Mouse (Mus musculus): Measurements from ENCODE around the gene Tubg1. TPM values are rescaled to one million over a fixed set of nuclear protein-coding genes. Genes with fewer than 3 reads are reported as not detected.

Gene Tubg1
- polyA plus RNA-seq, 1 experiment from 2014 or later = 84.9 TPM

DNA sequence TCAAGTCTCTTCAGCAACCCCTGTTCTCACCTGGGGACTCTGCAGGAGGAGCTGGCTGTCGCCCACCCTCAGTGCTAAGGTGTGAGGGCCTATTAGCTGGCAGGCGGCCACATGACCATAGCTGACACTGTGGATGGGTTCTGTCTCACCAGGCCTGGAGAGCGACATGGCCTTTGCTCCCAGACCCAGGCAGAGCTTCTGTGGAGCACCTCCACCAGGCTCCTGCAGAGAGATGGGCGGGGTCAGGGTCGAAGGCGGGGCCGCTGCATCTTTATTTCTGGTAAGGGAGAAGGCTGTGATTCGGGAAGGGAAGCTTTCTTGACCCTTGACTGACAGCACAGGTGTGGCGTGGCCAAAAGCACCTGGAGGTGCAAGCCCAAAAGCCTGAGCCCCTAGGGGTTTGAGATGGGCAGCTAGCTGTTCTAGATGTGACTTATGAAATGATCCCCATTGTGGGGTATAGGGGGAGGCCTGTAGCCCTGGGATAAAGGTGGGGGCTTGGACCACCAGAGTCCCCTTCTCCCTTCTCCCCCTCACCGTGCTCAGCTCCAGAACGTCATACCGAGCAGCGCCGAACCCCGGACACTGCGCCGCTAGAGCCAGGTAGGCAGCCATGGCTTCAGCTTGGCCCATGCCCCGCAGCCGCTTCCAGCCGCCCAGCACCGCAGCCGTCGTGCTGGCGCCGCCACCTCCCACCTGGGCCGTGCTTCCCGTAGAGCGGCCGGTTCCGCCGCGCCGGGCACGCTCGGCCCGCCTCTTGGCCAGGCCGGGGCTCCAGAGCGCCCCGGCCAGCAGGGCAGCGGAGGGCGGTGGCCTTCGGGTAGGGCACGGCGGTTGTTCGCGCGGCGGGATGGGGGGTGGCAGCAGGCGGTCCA, 44.0 kb downstream of the Tubg1 start:
- Histone ChIP-seq H3K4me2 (ENCODE audit: low read length) (peak overlapping the region; percentile 40), H3K27ac (ENCODE audit: low read depth, low read length) (no peak overlapping the region), H3K4me3 (ENCODE audit: low read depth, low read length) (peak overlapping the region; percentile 17), H3K4me1 (ENCODE audit: control insufficient read depth, insufficient read depth, low read length) (peaks cover 2% of the 10 kb centered on the region; the same call in 1 of the 2 replicates), H3K27me3 (replicated peaks; ENCODE audit: control insufficient read depth, insufficient read depth, low read length) (peaks cover 60% of the 10 kb centered on the region), H3K9ac (ENCODE audit: low read length) (peak overlapping the region; percentile 45; the same call in 1 of the 2 replicates), H3K36me3 (ENCODE audit: control insufficient read depth, insufficient read depth, low read length) (peaks cover 29% of the 10 kb centered on the region), H3K9me3 (replicated peaks; ENCODE audit: control insufficient read depth, low read length) (no peaks in the 10 kb centered on the region)
- 10% methylated on average over 45 of the region's 49 CpGs for WGBS
- DNase-seq (ENCODE audit: low spot score) = no peak
- ATAC-seq = no peak

DNA sequence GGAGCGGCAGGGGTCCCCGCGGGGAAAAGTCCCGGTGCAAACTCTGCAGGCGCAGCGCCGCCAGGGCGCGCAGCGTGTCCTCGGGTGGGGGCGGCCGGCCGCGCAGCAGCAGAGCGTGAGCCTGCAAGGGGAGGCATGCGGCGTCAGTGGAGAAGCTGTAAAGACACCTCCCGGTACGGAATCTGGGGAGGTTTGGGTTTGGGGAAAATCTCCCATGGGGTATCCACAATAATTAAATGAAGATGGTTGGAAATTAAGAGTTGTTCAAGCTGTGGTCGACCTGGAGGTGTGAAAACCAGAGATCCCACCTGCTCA, 44.6 kb downstream of the Tubg1 start:
- Histone ChIP-seq H3K27ac (ENCODE audit: low read depth, low read length) (no peak overlapping the region), H3K4me2 (ENCODE audit: low read length) (peak overlapping the region; percentile 40), H3K27me3 (replicated peaks; ENCODE audit: control insufficient read depth, insufficient read depth, low read length) (peaks cover 66% of the 10 kb centered on the region), H3K4me1 (ENCODE audit: control insufficient read depth, insufficient read depth, low read length) (peaks cover 6% of the 10 kb centered on the region), H3K9ac (ENCODE audit: low read length) (peak overlapping the region; percentile 45; the same call in 1 of the 2 replicates), H3K4me3 (ENCODE audit: low read depth, low read length) (peak overlapping the region; percentile 17), H3K36me3 (ENCODE audit: control insufficient read depth, insufficient read depth, low read length) (peaks cover 29% of the 10 kb centered on the region), H3K9me3 (replicated peaks; ENCODE audit: control insufficient read depth, low read length) (no peaks in the 10 kb centered on the region)
- WGBS = 10% methylated on average over 21 of the region's 21 CpGs
- DNase-seq (ENCODE audit: low spot score) (no peak), ATAC-seq (no peak)

DNA sequence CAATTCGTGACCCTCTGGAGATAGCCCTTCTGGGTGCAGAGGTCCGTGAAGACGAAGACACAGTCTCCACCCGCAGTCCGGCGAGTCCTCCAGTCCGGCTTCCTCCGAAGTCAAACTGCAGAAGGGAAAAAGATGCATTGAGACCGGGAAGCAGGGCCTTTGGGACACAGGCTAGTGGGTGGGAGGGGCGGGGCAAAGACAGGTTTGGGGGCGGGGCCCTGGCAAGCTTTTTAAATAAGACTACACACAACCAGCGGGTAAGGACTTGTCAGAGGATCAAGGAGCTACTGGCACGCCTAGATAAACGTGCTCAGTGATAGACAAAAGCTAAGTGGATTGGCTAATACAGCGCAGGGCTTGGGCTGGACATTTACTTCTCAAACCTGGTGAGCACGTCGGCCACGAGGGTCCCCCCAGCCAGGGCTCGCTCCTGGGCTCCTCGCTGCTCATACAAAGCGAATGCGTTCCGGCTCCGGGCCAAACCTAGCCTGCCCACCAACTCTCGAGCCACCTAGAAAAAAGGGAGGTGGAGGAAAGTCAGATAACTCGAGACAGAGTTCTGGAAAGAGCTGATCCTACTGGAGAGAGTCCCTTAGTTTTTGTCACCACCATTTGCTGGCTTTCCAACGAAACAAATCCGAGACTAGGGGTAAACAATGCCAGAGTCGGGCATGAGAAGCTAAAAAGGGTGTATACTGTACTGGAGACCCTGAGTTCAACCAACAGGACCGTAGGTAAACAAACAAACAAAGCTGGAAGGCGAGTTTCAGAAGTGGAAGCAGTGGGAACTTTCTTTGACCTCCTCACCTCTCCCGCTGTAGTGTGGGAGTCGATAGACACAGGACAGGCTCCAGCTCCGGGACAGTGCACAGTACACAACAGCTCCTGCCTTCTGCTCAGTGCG, 45.2 kb downstream of the Tubg1 start:
- H3K27me3 ChIP-seq (replicated peaks; ENCODE audit: control insufficient read depth, insufficient read depth, low read length) = peaks cover 72% of the 10 kb centered on the region
- no peaks in the 10 kb centered on the region for H3K9me3 ChIP-seq (replicated peaks; ENCODE audit: control insufficient read depth, low read length)
- WGBS = 15% methylated on average over 35 of the region's 35 CpGs
- DNase-seq (ENCODE audit: low spot score) = no peak
- H3K4me2 ChIP-seq (ENCODE audit: low read length) = no peak overlapping the region
- no peak overlapping the region for H3K27ac ChIP-seq (ENCODE audit: low read depth, low read length)
- peaks cover 29% of the 10 kb centered on the region for H3K36me3 ChIP-seq (ENCODE audit: control insufficient read depth, insufficient read depth, low read length)
- no peak overlapping the region for H3K9ac ChIP-seq (ENCODE audit: low read length)
- no peak overlapping the region for H3K4me3 ChIP-seq (ENCODE audit: low read depth, low read length)
- peaks cover 11% of the 10 kb centered on the region for H3K4me1 ChIP-seq (ENCODE audit: control insufficient read depth, insufficient read depth, low read length)
- ATAC-seq = no peak

DNA sequence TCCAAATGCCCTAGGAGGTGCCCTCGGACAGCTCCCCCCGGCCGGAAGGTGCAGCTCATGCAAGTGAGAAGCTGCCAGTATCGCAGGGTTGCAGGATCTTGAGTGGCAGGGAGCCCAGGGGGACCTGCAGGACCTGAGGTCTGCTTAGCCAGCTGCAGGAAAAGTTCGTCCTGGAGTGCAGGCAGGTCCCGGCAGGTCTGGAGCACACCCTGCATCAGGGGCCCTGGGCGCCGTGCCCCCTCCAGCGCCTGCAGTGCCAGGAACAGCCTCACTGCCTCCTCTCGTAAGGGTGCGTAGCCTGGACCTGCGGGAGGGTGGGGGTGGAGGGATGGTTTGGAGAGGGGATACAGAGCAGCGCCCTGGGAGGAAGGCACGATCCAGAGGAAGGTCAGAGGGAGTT, 46.6 kb downstream of the Tubg1 start:
- no peak overlapping the region for H3K4me2 ChIP-seq (ENCODE audit: low read length)
- WGBS = 37% methylated on average over 14 of the region's 14 CpGs
- no peak for DNase-seq (ENCODE audit: low spot score)
- H3K27ac ChIP-seq (ENCODE audit: low read depth, low read length) = no peak overlapping the region
- no peak overlapping the region for H3K9ac ChIP-seq (ENCODE audit: low read length)
- peaks cover 16% of the 10 kb centered on the region for H3K4me1 ChIP-seq (ENCODE audit: control insufficient read depth, insufficient read depth, low read length)
- ATAC-seq = no peak
- H3K27me3 ChIP-seq (replicated peaks; ENCODE audit: control insufficient read depth, insufficient read depth, low read length) = peaks cover 78% of the 10 kb centered on the region
- H3K9me3 ChIP-seq (replicated peaks; ENCODE audit: control insufficient read depth, low read length) = no peaks in the 10 kb centered on the region
- H3K4me3 ChIP-seq (ENCODE audit: low read depth, low read length) = no peak overlapping the region
- peaks cover 29% of the 10 kb centered on the region for H3K36me3 ChIP-seq (ENCODE audit: control insufficient read depth, insufficient read depth, low read length)

DNA sequence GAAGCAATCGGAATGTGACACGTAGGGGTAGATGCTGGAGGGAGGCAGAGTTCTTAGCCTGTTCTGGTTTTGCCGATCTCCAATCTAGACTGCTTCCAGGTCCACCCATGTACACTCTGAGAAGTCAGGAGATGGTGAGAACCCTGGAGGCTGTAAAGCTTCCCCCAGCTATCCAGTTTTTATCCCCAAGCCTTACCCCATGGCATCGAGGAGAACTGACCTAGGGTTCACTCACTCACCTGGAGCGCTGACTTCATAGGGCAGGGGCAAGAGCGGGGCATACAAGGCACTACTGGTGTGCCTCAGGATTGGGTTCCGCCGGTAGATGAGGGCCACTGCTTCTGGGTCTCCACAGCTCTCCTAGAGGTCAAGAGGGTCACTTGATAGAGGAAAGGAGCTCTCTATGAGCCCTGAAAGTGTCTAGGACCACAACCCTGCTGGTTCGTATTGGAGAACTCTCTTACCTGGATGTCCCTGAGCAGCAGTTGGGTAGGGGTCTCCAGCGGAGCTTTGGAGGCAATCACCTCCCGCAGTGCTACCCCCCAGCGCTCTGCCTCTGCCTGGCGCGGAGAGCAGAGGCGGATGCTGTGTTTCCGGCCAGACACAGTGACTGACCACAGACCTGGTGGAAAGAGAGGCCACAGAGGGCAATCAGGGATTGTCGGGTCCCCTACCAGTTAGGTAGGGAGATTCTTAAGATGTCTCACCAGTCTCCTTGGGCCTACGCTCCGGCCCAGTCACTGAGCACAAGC, 47.6 kb downstream of the Tubg1 start:
- H3K9ac ChIP-seq (ENCODE audit: low read length) = no peak overlapping the region
- ATAC-seq (no peak), DNase-seq (ENCODE audit: low spot score) (no peak)
- H3K9me3 ChIP-seq (replicated peaks; ENCODE audit: control insufficient read depth, low read length) = no peaks in the 10 kb centered on the region
- H3K27ac ChIP-seq (ENCODE audit: low read depth, low read length) = no peak overlapping the region
- H3K4me1 ChIP-seq (ENCODE audit: control insufficient read depth, insufficient read depth, low read length) = peaks cover 18% of the 10 kb centered on the region
- peaks cover 23% of the 10 kb centered on the region for H3K36me3 ChIP-seq (ENCODE audit: control insufficient read depth, insufficient read depth, low read length)
- H3K27me3 ChIP-seq (replicated peaks; ENCODE audit: control insufficient read depth, insufficient read depth, low read length) = peaks cover 78% of the 10 kb centered on the region
- 43% methylated on average over 19 of the region's 19 CpGs for WGBS
- no peak overlapping the region for H3K4me2 ChIP-seq (ENCODE audit: low read length)
- H3K4me3 ChIP-seq (ENCODE audit: low read depth, low read length) = no peak overlapping the region

DNA sequence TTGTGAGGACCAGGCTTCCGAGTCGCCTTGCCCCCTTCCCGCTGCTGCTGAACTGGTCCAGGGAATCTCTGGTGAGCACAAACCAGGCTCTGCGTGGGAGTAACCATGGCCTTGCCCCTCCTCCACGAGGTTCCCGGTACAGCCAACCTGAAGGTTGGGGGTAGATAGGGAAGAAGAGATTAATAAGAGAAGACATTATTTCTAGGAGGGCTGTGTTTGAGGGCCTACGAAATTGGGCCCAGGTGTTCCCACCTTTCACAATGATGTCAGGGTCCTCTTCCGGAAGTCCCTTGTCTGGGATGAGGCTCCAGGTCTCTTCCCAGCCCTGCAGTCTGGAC, 48.2 kb downstream of the Tubg1 start:
- peaks cover 18% of the 10 kb centered on the region for H3K36me3 ChIP-seq (ENCODE audit: control insufficient read depth, insufficient read depth, low read length)
- no peak overlapping the region for H3K4me2 ChIP-seq (ENCODE audit: low read length)
- H3K9ac ChIP-seq (ENCODE audit: low read length) = no peak overlapping the region
- WGBS = 36% methylated on average over 8 of the region's 8 CpGs
- no peak overlapping the region for H3K4me3 ChIP-seq (ENCODE audit: low read depth, low read length)
- ATAC-seq = no peak
- DNase-seq (ENCODE audit: low spot score) = no peak
- peaks cover 21% of the 10 kb centered on the region for H3K4me1 ChIP-seq (ENCODE audit: control insufficient read depth, insufficient read depth, low read length)
- H3K27ac ChIP-seq (ENCODE audit: low read depth, low read length) = no peak overlapping the region
- no peaks in the 10 kb centered on the region for H3K9me3 ChIP-seq (replicated peaks; ENCODE audit: control insufficient read depth, low read length)
- H3K27me3 ChIP-seq (replicated peaks; ENCODE audit: control insufficient read depth, insufficient read depth, low read length) = peaks cover 73% of the 10 kb centered on the region

DNA sequence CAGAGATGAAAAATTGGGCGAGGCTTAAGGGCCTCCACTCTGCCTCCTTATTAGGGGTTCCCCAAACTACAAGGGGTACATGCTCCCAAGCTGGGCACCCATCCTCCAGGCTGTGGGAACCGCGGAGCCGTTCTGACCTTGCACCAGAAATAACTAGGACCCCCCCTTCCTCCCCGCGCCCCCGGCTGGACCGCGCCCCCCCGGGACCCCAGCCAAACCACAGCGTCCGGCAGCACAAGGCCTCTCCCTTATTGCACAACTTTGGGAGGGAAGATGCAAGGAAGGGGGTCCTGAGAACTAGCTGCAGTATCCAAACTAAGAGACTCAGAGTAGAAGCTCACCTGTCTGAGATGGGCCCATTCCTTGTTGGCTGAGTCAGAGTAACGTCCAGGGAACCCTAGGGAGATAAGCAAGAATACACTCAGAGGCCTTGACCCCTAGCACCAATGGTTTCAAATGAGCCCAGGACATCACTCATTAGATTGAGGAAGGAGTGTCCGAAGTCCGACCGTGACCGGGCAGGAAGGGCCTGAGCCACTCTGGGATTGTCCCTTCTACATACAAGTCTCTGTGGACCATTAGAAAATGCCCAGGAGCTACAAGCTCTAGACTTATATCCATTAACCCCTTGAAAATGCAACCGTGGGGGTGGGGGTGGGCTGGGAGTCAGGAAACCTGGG, 48.7 kb downstream of the Tubg1 start:
- no peak overlapping the region for H3K4me2 ChIP-seq (ENCODE audit: low read length)

More for the DNA sequence above, 48.7 kb downstream of the Tubg1 start:
- H3K27ac ChIP-seq (ENCODE audit: low read depth, low read length) = no peak overlapping the region
- no peaks in the 10 kb centered on the region for H3K9me3 ChIP-seq (replicated peaks; ENCODE audit: control insufficient read depth, low read length)
- WGBS = 67% methylated on average over 18 of the region's 18 CpGs
- H3K9ac ChIP-seq (ENCODE audit: low read length) = no peak overlapping the region
- ATAC-seq (no peak), DNase-seq (ENCODE audit: low spot score) (no peak)
- peaks cover 17% of the 10 kb centered on the region for H3K36me3 ChIP-seq (ENCODE audit: control insufficient read depth, insufficient read depth, low read length)
- peaks cover 71% of the 10 kb centered on the region for H3K27me3 ChIP-seq (replicated peaks; ENCODE audit: control insufficient read depth, insufficient read depth, low read length)
- peaks cover 26% of the 10 kb centered on the region for H3K4me1 ChIP-seq (ENCODE audit: control insufficient read depth, insufficient read depth, low read length)
- H3K4me3 ChIP-seq (ENCODE audit: low read depth, low read length) = peak overlapping the region; percentile 73; the same call in 1 of the 2 replicates
